Mouse (Mus musculus): Measurements from ENCODE around the gene Kbtbd6.

Gene Kbtbd6

DNA sequence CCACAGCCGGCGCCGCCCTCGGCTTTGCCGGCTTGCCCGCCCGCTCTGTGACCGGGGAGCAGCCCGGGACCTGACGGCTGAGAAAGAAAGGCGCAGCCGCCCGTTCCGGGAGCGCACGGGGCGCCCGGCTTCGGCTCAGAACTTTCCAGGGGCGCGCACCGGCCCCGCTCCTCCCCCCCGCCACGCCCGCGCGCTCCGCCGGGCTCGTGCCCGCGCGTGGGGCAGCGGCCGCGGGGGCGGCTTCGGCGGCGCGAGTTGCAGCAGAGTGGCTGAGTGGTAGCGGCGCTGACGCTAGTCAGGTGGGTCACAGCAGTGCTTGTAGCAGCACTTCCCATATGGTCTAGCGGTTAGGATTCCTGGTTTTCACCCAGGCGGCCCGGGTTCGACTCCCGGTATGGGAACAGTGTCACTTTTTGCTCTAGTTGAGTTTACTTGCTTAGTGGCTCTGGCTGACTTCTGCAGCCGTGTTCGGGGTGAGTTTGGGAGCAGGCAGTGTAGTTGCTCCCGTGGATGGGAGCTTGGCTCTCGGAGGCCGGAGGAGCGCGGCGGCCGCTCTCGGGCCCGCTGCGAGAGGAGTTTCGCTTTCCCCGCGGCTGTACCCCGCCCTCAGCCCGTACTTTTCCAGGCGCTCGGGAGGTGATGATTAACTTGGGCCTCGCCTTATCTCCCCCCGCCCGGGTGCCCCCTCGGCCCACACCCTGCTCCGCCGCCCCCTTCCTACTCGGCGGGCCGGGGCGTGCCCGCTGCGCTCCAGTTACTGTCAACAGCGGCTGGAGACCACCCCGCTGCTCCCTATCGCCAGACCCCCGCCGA, 29.9 kb downstream of the Kbtbd6 start, which contains the start of gene Wbp4:
Wbp4 (minus strand) TSS at position 182 of the 813 bp plus-strand sequence.
- DNase-seq (ENCODE audit: low read depth) = peak; percentile 78

DNA sequence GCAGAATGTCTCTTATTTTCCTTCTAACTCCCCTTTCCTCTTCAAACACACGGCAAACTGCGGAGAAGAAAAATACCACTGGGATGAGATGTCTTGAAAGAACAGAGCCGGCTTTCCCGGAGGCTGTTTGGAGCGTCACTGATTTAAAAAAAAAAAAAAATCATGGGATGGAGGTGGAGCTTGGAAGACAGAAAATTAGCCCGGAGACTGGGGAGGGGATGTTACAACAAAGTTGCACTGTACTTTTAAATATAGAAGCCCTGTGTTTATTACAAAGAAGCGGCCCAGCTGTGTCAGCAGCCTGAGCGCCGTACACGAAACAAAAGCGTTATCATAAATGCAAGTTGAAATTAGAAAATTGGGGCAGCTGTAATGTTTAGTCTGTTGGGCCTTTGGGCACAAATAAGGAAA, 30.6 kb downstream of the Kbtbd6 start:
- DNase-seq (ENCODE audit: low read depth) = no peak

DNA sequence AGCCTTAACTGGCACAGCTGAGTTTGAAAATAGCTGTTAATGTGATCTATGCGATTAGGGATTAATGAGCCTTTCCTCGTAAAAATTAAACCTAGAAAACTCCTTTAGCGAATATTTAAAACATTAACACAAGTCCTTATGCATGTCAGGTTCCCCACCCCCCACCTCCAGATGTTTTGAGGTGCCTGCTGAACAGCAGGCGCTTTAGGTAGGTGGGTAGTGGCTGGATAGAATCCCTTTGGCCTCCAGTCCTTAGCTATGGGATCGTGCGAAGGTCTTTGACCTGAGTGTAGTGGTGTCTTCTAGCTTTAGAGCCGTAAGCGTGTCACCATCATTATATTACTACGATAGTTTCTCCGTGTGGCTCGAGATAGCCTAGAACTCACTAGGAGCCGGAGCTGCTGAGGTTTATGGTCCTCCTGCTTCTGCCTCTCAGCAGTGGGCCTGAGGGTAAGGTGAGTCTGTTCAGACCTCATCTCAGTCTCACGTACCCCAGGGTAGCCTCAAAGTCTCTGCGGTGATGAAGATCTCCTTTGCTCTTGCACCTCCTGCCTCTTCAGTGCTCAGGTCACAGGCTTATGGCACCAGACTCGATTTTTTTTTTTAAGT, 31.2 kb downstream of the Kbtbd6 start:
- no peak for DNase-seq (ENCODE audit: low read depth)

DNA sequence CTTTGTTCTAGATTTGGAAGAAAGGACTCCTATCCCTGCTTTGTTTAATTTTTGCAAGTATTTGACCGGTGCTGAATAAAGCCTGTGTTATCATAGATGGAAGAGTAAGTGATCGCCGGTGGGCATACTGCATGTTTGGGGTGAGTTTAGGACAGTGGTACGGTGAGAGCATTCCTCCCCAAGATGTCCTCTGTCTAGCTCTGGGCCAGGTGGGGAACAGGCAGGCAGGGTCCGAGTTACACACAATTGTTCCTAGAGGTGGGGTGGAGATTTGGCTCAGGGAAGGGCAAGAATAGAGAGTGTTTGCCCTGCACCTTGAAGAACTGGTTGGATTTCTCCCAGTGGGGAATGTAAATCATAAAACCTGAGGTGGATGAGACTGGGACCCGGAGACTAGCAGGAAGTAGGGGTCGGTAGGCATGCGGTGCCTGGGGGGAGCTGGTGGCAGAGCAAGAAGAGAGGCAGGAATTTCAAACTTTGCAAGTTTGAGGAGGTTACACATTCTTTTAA, 32.0 kb downstream of the Kbtbd6 start:
- DNase-seq (ENCODE audit: low read depth) = no peak

- no peak for DNase-seq (ENCODE audit: low read depth)
Observed at GRCm38 (mm10) chr14:79486617-79486992, 35.0 kb downstream of the Kbtbd6 start.

DNA sequence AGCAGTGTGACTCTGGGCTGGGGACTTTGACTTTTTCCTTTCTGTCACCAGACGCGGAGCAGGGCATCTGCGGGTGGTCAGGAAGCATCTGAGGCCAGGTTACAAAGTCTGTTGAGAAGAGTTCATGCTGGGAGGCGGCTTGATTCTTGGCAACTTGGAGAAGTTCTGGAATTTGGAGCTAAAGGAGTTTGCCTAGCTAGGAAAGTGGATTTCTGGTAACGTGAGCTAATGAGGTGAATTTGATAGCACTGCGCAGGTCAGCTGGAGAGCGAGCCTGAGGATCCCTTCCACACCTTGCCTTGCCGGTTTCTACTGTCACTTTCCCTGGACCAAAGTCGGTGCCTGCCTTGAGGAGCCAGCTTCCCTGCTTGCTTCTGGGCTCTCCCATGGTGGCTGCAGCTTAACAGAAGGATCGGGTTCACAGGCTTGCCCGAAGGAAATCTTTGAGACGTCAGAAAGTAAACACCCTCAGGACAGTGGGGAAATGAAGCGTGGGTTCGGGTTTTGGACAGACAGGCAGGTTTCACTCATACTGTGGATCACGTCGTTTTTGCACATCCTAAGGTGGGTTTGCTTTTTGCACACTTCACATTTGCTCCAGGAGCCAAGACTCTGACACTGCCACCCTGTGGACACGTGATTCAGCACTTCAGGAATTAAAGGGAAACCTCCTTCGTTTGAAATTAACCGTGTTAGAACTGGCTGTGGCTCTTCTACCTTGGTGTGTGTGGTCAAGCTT, 35.5 kb downstream of the Kbtbd6 start:
- DNase-seq (ENCODE audit: low read depth) = no peak

GRCm38 (mm10) chr14:79488531-79488930, 36.9 kb downstream of the Kbtbd6 start:
- DNase-seq (ENCODE audit: low read depth) = no peak

- DNase-seq (ENCODE audit: low read depth) = no peak
Observed at GRCm38 (mm10) chr14:79489150-79489549, 37.5 kb downstream of the Kbtbd6 start.

DNA sequence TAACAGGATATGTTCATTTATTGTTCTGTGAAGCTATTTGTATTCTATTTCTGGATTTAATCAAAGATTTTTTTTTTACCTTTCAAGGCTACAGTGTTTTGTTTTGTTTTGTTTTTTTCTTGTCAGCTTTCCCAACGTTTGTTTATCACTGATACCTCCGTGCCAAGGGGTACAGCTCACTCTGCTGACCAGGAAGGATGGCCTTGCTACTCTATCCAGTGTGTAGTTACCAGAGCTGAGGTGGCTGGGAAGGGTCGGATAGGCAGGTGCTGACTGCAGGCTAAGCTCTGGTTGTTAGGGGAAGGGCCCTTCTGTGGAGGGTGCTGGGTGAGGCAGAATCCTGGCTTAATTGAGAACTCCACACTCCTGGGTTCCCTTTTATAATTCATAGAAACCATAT, 38.6 kb downstream of the Kbtbd6 start:
- no peak for DNase-seq (ENCODE audit: low read depth)

DNA sequence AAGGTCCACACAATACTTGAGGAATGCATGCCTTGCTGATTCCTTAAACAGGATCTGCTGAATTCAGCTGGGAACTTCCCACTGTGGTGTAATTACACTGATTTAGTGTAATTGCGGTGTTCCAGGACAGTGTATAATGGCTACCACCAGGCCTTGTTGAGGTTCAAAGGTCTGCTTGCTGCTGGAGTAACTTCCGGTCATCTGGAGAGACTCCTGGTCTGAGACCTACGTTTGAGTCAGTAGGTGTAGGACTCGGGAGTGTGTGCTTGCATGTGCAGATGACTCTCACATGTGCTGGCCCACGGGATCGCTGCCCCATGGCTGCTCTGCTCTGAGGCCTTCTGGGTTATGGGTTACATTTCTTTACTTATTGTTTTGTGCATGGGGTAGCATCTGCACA, 42.7 kb downstream of the Kbtbd6 start:
- no peak for DNase-seq (ENCODE audit: low read depth)

DNA sequence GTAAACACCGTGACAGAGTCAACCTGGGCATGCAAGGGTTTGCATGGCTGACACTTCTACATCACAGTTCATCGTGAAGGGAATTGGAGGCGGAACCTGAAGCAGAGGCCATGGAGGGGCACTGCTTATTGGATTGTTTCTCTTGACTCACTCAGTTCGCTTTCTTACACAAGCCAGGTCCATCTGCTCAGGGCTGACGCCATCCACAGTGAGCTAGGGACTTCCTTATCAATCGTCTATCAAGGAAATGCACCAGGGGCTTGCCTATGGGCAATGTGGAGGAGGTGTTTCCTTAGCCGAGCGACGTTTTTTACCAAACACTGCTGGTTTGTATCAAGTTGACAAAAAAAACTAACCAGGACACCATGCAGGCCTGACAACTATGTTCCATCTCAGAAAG, 47.7 kb downstream of the Kbtbd6 start:
- no peak for DNase-seq (ENCODE audit: low read depth)

GRCm38 (mm10) chr14:79500756-79501155, 49.1 kb downstream of the Kbtbd6 start:
- DNase-seq (ENCODE audit: low read depth) = no peak

DNA sequence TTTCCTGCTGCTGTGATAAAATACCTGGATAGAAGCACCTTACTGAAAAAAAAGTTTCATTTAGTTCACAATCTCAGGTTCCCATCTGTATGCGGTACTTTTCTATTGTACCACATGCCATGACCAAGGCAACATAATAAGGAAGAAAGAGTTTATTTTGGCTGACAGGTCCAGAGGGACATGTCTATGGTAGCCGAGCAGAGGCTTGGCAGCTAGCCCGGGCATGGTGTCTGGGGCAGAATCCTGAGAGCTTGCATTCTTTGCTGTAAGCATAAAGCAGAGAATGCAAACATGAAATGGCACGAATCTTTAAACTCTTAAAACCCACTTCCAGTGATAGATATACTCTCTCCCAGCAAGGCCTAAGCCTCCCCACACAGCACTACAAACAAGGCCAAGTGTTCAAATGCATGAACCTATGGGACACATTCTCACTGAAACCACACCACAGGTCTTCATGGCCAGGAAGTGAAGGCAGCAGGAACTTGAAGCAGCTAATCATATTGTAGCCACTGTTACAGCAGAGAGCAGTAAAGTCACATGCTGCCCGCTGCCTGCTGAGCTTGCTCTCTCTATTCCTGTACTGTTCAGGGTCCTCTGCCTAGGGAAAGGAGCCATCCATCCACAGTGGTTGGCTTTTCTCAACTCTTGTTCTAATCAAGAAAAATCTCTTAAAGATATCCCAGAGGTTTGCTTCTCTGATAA, 51.9 kb downstream of the Kbtbd6 start:
- no peak for DNase-seq (ENCODE audit: low read depth)
